Mouse (Mus musculus) T-helper 1 cell (primary cell): Measurements from ENCODE around the gene Vps13d.

Source experiments
- in situ Hi-C: fragments of 300-600 bp; cut with MboI, MseI; formaldehyde crosslinking; loops from one replicate; pipeline ENCODE4 v1.15.1; 2025; ENCODE audit warnings: high pct_unique_total_duplicates

The Vps13d gene

GRCm38 (mm10) chr4:145150345-145151102, 44.3 kb downstream of the Vps13d start:
- in situ Hi-C loops = no loop called here

- in situ Hi-C loops = no loop called here
Observed at GRCm38 (mm10) chr4:145147006-145147961, 47.5 kb downstream of the Vps13d start.

GRCm38 (mm10) chr4:145143533-145143932, 51.3 kb downstream of the Vps13d start:
- in situ Hi-C loops = no loop called here

- in situ Hi-C loops = no loop called here
Observed at GRCm38 (mm10) chr4:145136705-145137104, 58.1 kb downstream of the Vps13d start.

GRCm38 (mm10) chr4:145135473-145135872, 59.3 kb downstream of the Vps13d start:
- in situ Hi-C loops = no loop called here

- in situ Hi-C loops = no loop called here
Observed at GRCm38 (mm10) chr4:145130772-145131171, 64.0 kb downstream of the Vps13d start.

- in situ Hi-C loops = no loop called here
Observed at GRCm38 (mm10) chr4:145129956-145130548, 64.8 kb downstream of the Vps13d start.

GRCm38 (mm10) chr4:145125463-145126220, 69.2 kb downstream of the Vps13d start:
- in situ Hi-C loops = no loop called here

- in situ Hi-C loops = no loop called here
Observed at GRCm38 (mm10) chr4:145124419-145124818, 70.4 kb downstream of the Vps13d start.

- in situ Hi-C loops = no loop called here
Observed at GRCm38 (mm10) chr4:145111641-145112040, 83.2 kb downstream of the Vps13d start.

- in situ Hi-C loops = no loop called here
Observed at GRCm38 (mm10) chr4:145110736-145111135, 84.1 kb downstream of the Vps13d start.

- in situ Hi-C loops = no loop called here
Observed at GRCm38 (mm10) chr4:145106796-145107195, 88.0 kb downstream of the Vps13d start.

- in situ Hi-C loops = no loop called here
Observed at GRCm38 (mm10) chr4:145105319-145105718, 89.5 kb downstream of the Vps13d start.

- in situ Hi-C loops = no loop called here
Observed at GRCm38 (mm10) chr4:145104917-145105316, 89.9 kb downstream of the Vps13d start.

- in situ Hi-C loops = no loop called here
Observed at GRCm38 (mm10) chr4:145103617-145104016, 91.2 kb downstream of the Vps13d start.

- in situ Hi-C loops = no loop called here
Observed at GRCm38 (mm10) chr4:145101823-145102718, 92.7 kb downstream of the Vps13d start.

- in situ Hi-C loops = loop anchor here (5.0 kb wide), 1 partner anchor 93 kb away; no protein-coding TSS in a partner anchor
Observed at GRCm38 (mm10) chr4:145099853-145100252, 95.0 kb downstream of the Vps13d start.

- in situ Hi-C loops = loop anchor here (5.0 kb wide), 1 partner anchor 92 kb away; no protein-coding TSS in a partner anchor
Observed at GRCm38 (mm10) chr4:145099344-145099743, 95.5 kb downstream of the Vps13d start.

GRCm38 (mm10) chr4:145097974-145098373, 96.8 kb downstream of the Vps13d start:
- in situ Hi-C loops = loop anchor here (5.0 kb wide), 1 partner anchor 91 kb away; no protein-coding TSS in a partner anchor

GRCm38 (mm10) chr4:145096481-145097039, 98.2 kb downstream of the Vps13d start:
- in situ Hi-C loops = loop anchor here (5.0 kb wide), 1 partner anchor 89 kb away; no protein-coding TSS in a partner anchor
